Mouse (Mus musculus): ENCODE results near the gene Amdhd2. TPM values are rescaled to one million over a fixed set of nuclear protein-coding genes. Genes with fewer than 3 reads are reported as not detected.
"Not testable (repeated sequence)": the region's sequence is repeated elsewhere in the genome, so short reads cannot be mapped to it uniquely, and the experiment has no call there.

The Amdhd2 gene
- polyA plus RNA-seq, 1 experiment from 2014 or later = 44.8 TPM

- no peaks in the 10 kb centered on the region for H3K27me3 ChIP-seq (ENCODE audit: low read depth, poor library complexity, severe bottlenecking)
- H3K4me3 ChIP-seq = no peak overlapping the region
- no peak for DNase-seq (ENCODE audit: low spot score)
- H3K27ac ChIP-seq (replicated peaks) = no peak overlapping the region
- H3K9me3 ChIP-seq (replicated peaks) = no peaks in the 10 kb centered on the region
- 56% methylated on average over 2 of the region's 2 CpGs for WGBS
- H3K36me3 ChIP-seq = no peaks in the 10 kb centered on the region
- H3K4me1 ChIP-seq = peaks cover 25% of the 10 kb centered on the region
Measured at GRCm38 (mm10) chr17:24142897-24143296, 20.7 kb downstream of the Amdhd2 start.

GRCm38 (mm10) chr17:24141425-24141920, 22.1 kb downstream of the Amdhd2 start:
- H3K4me3 ChIP-seq = peak overlapping the region; percentile 100
- H3K9me3 ChIP-seq (replicated peaks) = no peaks in the 10 kb centered on the region
- under 1% methylated on average over 57 of the region's 57 CpGs for WGBS

GRCm38 (mm10) chr17:24140845-24141424, 22.6 kb downstream of the Amdhd2 start:
- under 1% methylated on average over 43 of the region's 43 CpGs for WGBS
- Histone ChIP-seq H3K27me3 (ENCODE audit: low read depth, poor library complexity, severe bottlenecking) (no peaks in the 10 kb centered on the region), H3K4me3 (peak overlapping the region; percentile 100), H3K9me3 (replicated peaks) (no peaks in the 10 kb centered on the region), H3K27ac (replicated peaks) (peak overlapping the region; percentile 94), H3K4me1 (peaks cover 25% of the 10 kb centered on the region), H3K36me3 (no peaks in the 10 kb centered on the region)
- no peak for DNase-seq (ENCODE audit: low spot score)

More at GRCm38 (mm10) chr17:24141425-24141920, 22.1 kb downstream of the Amdhd2 start:
- peak; percentile 97 for DNase-seq (ENCODE audit: low spot score)
- H3K36me3 ChIP-seq = no peaks in the 10 kb centered on the region
- no peaks in the 10 kb centered on the region for H3K27me3 ChIP-seq (ENCODE audit: low read depth, poor library complexity, severe bottlenecking)
- H3K27ac ChIP-seq (replicated peaks) = peak overlapping the region; percentile 94
- H3K4me1 ChIP-seq = peaks cover 25% of the 10 kb centered on the region

DNA sequence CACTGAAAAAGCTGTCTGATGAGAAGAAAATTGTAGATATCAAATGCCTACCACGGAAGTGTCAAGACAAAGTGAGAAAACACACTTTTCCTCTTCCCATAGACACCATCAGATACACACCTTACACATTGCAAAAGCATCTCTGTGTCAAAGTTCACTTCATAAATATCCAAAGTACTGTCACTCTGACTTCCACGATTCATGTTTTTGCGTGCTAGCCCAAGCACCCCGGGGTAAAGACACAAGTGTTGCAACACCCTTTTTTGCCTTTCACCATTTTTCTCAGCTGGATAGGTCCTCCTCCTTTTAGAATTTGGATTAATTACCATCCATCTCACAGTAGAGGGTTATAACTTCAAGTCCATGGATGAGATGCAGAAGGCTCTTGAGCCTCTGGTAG, 23.6 kb downstream of the Amdhd2 start:
- no peaks in the 10 kb centered on the region for H3K9me3 ChIP-seq (replicated peaks)
- H3K4me3 ChIP-seq = peak overlapping the region; percentile 100
- no peaks in the 10 kb centered on the region for H3K27me3 ChIP-seq (ENCODE audit: low read depth, poor library complexity, severe bottlenecking)
- no peak overlapping the region for H3K27ac ChIP-seq (replicated peaks)
- H3K4me1 ChIP-seq = peaks cover 25% of the 10 kb centered on the region
- no peak for DNase-seq (ENCODE audit: low spot score)
- 93% methylated on average over 4 of the region's 4 CpGs for WGBS
- H3K36me3 ChIP-seq = no peaks in the 10 kb centered on the region

DNA sequence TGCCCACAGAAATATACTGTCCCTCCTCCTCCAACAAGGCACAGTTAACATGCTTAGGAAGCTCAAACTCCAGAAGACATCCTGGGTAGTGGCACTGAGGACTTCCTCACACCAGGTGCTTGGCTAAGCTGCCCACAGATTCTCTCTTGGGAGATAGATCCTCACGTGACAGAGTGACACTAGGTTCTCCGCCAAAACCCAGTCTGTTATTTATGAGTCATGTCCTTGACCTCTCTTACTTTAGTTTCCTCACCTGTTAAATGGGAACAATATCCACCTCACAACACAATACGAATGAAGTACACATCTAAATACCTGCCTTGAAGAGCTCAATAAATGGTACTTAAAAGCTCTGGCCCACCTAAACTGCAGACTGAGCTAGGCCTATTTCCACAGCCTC, 24.3 kb downstream of the Amdhd2 start:
- Histone ChIP-seq H3K27ac (replicated peaks) (no peak overlapping the region), H3K4me1 (peaks cover 25% of the 10 kb centered on the region), H3K9me3 (replicated peaks) (no peaks in the 10 kb centered on the region), H3K36me3 (no peaks in the 10 kb centered on the region), H3K4me3 (no peak overlapping the region), H3K27me3 (ENCODE audit: low read depth, poor library complexity, severe bottlenecking) (no peaks in the 10 kb centered on the region)
- DNase-seq (ENCODE audit: low spot score) = no peak
- 90% methylated on average over 3 of the region's 3 CpGs for WGBS

DNA sequence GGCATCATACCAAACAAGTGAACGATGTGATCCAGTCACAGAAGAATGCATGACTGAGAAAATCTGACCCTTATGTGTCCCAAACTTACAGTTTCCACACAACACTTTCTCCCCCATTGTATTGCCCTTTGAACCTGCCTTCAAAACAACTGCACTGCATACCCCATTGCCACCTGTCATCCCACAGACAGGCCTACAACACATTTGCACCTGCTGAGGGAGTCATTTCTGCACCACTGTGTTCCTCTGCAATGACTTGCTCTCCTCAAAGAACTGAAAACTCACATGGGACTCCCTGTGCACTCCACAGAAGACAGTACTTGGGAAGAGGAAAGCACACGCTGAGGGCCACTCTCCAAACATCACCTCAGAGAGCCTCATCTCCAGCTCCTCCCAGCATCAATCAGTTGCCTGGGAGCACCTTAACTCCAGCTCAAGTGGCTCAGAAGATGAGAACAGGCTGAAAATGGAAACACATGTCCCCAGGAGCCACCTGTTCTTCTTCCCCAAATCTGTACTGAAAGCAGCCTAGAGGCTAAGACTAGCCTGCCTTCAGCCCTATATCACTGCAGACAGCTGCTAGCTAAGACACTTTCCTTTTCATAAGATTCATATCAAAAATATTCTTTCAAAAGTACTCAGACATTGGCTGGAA, 26.2 kb downstream of the Amdhd2 start:
- Histone ChIP-seq H3K9me3 (replicated peaks) (no peaks in the 10 kb centered on the region), H3K27ac (replicated peaks) (no peak overlapping the region), H3K4me1 (peaks cover 24% of the 10 kb centered on the region), H3K36me3 (no peaks in the 10 kb centered on the region), H3K27me3 (ENCODE audit: low read depth, poor library complexity, severe bottlenecking) (no peaks in the 10 kb centered on the region), H3K4me3 (no peak overlapping the region)
- 95% methylated on average over 2 of the region's 2 CpGs for WGBS
- no peak for DNase-seq (ENCODE audit: low spot score)

DNA sequence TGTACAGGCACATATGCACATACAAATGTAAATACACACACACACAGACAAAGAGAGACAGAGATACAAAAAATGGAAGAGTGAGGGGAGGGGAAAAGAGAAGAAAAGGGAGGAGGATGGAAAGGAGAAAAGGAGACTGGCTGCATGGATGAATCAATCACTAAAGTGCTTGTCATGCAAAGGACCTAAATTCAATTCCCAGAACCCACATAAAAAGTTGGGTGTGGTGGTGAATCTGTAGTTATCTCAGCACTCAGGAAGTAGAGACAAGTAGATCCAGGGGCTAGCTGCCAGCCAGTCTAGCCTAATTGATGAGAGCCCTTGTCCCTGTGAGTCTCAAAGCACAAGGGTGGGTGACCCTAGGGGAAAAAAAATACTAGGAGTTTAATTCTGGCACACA, 29.5 kb downstream of the Amdhd2 start:
- H3K9me3 ChIP-seq (replicated peaks) = no peaks in the 10 kb centered on the region

DNA sequence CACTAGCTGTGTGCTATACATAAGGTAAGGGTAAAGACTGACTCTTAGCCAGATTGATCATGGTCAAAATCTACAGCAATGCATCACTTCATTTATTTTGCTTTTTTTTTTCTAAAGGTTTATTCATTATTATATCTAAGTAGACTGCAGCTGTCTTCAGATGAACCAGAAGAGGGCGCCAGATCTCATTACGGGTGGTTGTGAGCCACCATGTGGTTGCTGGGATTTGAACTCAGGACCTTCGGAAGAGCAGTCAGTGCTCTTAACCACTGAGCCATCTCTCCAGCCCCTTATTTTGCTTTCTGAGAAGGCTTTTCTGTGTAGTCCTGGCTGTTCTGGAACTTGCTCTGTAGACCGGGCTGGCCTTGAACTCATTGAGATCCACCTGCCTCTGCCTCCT, 30.6 kb downstream of the Amdhd2 start:
- WGBS = 89% methylated on average over 4 of the region's 4 CpGs
- not testable (repeated sequence) for H3K4me1 ChIP-seq; H3K27me3 ChIP-seq (ENCODE audit: low read depth, poor library complexity, severe bottlenecking); H3K4me3 ChIP-seq; H3K36me3 ChIP-seq; H3K27ac ChIP-seq (replicated peaks); DNase-seq (ENCODE audit: low spot score); H3K9me3 ChIP-seq (replicated peaks)

More for the DNA sequence above, 29.5 kb downstream of the Amdhd2 start:
- no peak for DNase-seq (ENCODE audit: low spot score)
- H3K27me3 ChIP-seq (ENCODE audit: low read depth, poor library complexity, severe bottlenecking) = no peaks in the 10 kb centered on the region
- no peaks in the 10 kb centered on the region for H3K36me3 ChIP-seq
- H3K27ac ChIP-seq (replicated peaks) = no peak overlapping the region
- H3K4me3 ChIP-seq = no peak overlapping the region
- no peaks in the 10 kb centered on the region for H3K4me1 ChIP-seq

GRCm38 (mm10) chr17:24131570-24131969, 32.0 kb downstream of the Amdhd2 start:
- no peak for DNase-seq (ENCODE audit: low spot score)

GRCm38 (mm10) chr17:24129246-24129645, 34.3 kb downstream of the Amdhd2 start:
- WGBS = 88% methylated on average over 4 of the region's 4 CpGs
- not testable (repeated sequence) for H3K4me3 ChIP-seq; H3K9me3 ChIP-seq (replicated peaks); H3K4me1 ChIP-seq; DNase-seq (ENCODE audit: low spot score); H3K27ac ChIP-seq (replicated peaks); H3K36me3 ChIP-seq; H3K27me3 ChIP-seq (ENCODE audit: low read depth, poor library complexity, severe bottlenecking)

More at GRCm38 (mm10) chr17:24131570-24131969, 32.0 kb downstream of the Amdhd2 start:
- Histone ChIP-seq H3K36me3 (no peaks in the 10 kb centered on the region), H3K9me3 (replicated peaks) (no peaks in the 10 kb centered on the region), H3K27me3 (ENCODE audit: low read depth, poor library complexity, severe bottlenecking) (no peaks in the 10 kb centered on the region), H3K4me3 (no peak overlapping the region), H3K27ac (replicated peaks) (no peak overlapping the region), H3K4me1 (no peaks in the 10 kb centered on the region)
- 91% methylated on average over 3 of the region's 3 CpGs for WGBS

DNA sequence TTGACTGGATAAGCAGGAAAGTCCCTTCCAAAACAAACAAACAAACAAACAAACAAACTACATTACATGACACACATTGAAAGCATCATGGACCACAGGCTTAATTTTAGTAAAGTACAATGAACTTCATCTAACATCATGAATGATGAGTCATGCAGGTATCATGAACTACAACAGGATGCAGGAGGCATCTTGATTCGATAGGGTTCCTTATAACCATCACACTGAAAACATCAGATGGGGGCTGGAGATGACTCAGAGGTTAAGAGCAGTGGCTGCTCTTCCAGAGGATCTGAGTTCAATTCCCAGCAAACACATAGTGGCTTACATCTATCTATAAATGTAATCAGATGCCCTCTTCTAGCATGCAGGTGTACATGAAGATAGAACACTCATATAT, 36.0 kb downstream of the Amdhd2 start:
- H3K9me3 ChIP-seq (replicated peaks) = no peaks in the 10 kb centered on the region
- no peaks in the 10 kb centered on the region for H3K36me3 ChIP-seq
- H3K27me3 ChIP-seq (ENCODE audit: low read depth, poor library complexity, severe bottlenecking) = no peaks in the 10 kb centered on the region
- 81% methylated on average over 1 of the region's 1 CpGs for WGBS
- no peak overlapping the region for H3K4me3 ChIP-seq
- H3K27ac ChIP-seq (replicated peaks) = no peak overlapping the region
- H3K4me1 ChIP-seq = no peaks in the 10 kb centered on the region
- DNase-seq (ENCODE audit: low spot score) = no peak

DNA sequence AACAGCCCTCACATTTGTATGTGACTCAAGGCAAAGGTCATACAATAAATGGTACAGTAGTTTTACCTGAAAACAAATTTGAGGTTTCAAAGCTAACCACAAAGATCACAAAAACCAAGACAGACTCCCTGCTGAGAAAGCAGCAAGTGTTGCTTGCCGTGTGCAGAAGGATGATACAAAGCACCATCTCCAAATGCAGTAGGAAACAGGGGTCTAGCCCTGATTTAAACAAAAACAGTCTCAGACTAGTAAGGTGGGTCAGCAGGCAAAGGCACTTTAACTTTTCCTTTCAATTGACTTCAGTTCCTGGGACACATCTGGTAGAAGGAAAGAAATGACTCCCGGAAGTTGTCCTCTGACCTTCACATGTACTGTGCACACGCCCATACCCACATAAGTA, 36.8 kb downstream of the Amdhd2 start:
- DNase-seq (ENCODE audit: low spot score) = no peak
- WGBS = 78% methylated on average over 3 of the region's 3 CpGs
- no peaks in the 10 kb centered on the region for H3K4me1 ChIP-seq
- H3K36me3 ChIP-seq = 0 out of 2 replicates have a peak, but pooled peaks cover 1% of the 10 kb centered on the region
- no peak overlapping the region for H3K4me3 ChIP-seq
- H3K9me3 ChIP-seq (replicated peaks) = no peaks in the 10 kb centered on the region
- H3K27ac ChIP-seq (replicated peaks) = no peak overlapping the region
- no peaks in the 10 kb centered on the region for H3K27me3 ChIP-seq (ENCODE audit: low read depth, poor library complexity, severe bottlenecking)

DNA sequence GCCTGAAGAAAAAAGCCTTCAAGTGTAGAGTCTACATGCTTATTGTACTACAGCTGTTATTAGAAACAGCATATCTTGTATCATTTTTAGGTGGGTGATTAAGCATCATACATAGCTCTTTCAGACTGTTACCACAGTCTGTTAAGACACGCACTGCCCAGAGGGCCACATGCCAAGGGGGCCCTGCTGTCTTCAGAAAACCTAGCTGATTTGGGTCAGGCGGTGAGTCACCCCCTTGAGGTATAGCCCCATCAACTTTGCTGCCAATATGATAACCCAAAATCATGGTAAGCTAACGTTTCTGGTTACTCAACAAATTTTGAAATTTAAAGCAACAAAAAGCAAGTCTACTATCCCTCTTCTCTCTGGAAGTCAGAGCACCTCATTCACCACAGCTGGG, 44.1 kb downstream of the Amdhd2 start:
- Histone ChIP-seq H3K9me3 (replicated peaks) (no peaks in the 10 kb centered on the region), H3K27ac (replicated peaks) (no peak overlapping the region), H3K4me3 (no peak overlapping the region), H3K27me3 (ENCODE audit: low read depth, poor library complexity, severe bottlenecking) (no peaks in the 10 kb centered on the region), H3K4me1 (no peaks in the 10 kb centered on the region), H3K36me3 (0 out of 2 replicates have a peak, but pooled peaks cover 2% of the 10 kb centered on the region)
- WGBS = 90% methylated on average over 3 of the region's 3 CpGs
- no peak for DNase-seq (ENCODE audit: low spot score)
